Mouse (Mus musculus): ENCODE data around the gene Ltb.

DNA sequence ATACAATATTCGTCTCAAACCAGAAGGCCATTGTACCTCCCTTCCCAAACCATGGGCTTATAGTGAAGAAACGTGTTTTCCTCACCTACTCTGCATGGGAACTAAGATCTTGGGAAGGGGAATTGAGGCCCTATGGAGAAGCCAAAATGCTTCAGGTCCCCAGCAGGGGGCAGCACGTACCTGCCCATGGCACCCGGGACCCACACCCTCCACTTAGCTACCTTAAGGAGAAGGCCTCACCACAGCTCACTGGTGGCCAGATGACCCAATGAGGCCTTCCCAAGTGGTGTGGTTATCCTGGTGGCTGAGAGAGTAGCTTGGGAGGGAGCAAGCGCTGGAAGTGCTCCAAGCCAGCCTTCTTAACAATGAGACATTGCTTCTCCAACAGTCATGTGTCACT lies 15.7 kb upstream of the Ltb start:
- TF ChIP-seq POLR2A (IDR thresholded peaks at IDR 0.05; ENCODE audit: low read depth, low read length) (no peak), CTCF (IDR thresholded peaks at IDR 0.05; ENCODE audit: extremely low read depth, insufficient read depth, insufficient read length, insufficient replicate concordance) (peak; percentile 99)

Measured in spleen, adult 2 months (tissue).